Mouse (Mus musculus): Measurements from ENCODE around the gene AI854703.

AI854703 gene

GRCm38 (mm10) chr6:48626464-48626863, at the start of gene AI854703:
Gene AI854703 (plus strand): TSS chr6:48626764.
- no peak for DNase-seq (ENCODE audit: low read depth in 1 of 2, low spot score in 2 of 2)

GRCm38 (mm10) chr6:48578736-48579135, 47.8 kb upstream of the AI854703 start:
- no peak for DNase-seq (ENCODE audit: low read depth in 1 of 2, low spot score in 2 of 2)

GRCm38 (mm10) chr6:48579215-48579648, 47.3 kb upstream of the AI854703 start:
- no peak for DNase-seq (ENCODE audit: low read depth in 1 of 2, low spot score in 2 of 2)

DNA sequence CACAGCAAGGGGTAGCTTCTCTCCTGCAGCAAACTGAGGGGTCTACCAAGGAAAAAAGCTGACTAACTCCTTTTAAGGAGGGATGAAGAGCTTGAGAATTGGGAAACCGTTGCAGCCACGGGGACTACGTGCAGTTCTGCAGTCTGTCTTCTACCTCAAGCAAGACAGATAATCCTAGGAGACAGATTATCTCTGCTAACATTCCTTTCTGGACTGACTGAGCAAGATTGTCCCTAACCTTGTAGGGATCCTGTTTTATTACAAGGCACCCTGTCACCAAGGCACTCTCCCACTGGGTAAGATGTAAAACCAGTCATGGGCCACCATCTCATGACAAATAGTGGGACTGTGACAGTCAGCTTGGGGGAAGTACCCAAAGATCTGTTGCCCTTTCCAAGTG, 45.3 kb upstream of the AI854703 start:
- DNase-seq (ENCODE audit: low read depth in 1 of 2, low spot score in 2 of 2) = no peak

- no peak for DNase-seq (ENCODE audit: low read depth in 1 of 2, low spot score in 2 of 2)
Measured at GRCm38 (mm10) chr6:48582037-48582436, 44.5 kb upstream of the AI854703 start.

DNA sequence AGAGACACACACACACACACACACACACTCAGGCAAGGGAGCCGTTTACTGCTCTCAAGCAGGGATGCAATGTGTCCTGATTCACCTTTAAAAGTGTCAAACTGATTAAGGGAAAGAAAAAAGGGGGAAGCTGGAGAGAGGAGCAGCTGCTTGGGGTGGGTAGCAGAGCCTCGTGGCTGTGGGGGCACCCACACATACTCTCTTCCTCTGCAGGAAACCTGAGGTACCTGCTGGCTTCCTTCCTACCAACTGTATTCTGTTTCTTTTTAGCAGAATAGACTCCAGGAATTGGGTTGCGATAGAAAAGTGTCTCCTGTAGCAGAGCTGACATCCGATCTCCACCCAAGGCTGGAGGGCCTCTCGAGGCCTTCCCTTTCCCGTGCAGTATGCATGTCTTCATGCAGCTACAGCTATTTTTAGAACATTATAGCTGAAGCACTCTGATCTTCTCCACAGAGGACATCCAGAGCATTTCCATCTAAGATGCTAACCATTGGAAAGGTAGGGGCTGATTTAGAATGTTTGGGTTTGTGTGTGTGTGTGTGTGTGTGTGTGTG, 37.3 kb upstream of the AI854703 start, which contains the start of gene Gm45021:
TSS of gene Gm45021 (plus strand) at position 417 of the 557 bp plus-strand sequence.
- no peak for DNase-seq (ENCODE audit: low read depth in 1 of 2, low spot score in 2 of 2)

- DNase-seq (ENCODE audit: low read depth in 1 of 2, low spot score in 2 of 2) = no peak
Measured at GRCm38 (mm10) chr6:48591221-48591845, 35.2 kb upstream of the AI854703 start.

- DNase-seq (ENCODE audit: low read depth in 1 of 2, low spot score in 2 of 2) = no peak
Measured at GRCm38 (mm10) chr6:48591871-48592270, 34.7 kb upstream of the AI854703 start.

- peak; percentile 31 to 63 for DNase-seq (ENCODE audit: low read depth in 1 of 2, low spot score in 2 of 2)
Measured at GRCm38 (mm10) chr6:48593158-48594042, 33.2 kb upstream of the AI854703 start, which contains the start of the genes Repin1 and Gm44965. Gene Repin1 (plus strand): TSS chr6:48593883. Gene Gm44965 (plus strand): TSS chr6:48593941.

DNA sequence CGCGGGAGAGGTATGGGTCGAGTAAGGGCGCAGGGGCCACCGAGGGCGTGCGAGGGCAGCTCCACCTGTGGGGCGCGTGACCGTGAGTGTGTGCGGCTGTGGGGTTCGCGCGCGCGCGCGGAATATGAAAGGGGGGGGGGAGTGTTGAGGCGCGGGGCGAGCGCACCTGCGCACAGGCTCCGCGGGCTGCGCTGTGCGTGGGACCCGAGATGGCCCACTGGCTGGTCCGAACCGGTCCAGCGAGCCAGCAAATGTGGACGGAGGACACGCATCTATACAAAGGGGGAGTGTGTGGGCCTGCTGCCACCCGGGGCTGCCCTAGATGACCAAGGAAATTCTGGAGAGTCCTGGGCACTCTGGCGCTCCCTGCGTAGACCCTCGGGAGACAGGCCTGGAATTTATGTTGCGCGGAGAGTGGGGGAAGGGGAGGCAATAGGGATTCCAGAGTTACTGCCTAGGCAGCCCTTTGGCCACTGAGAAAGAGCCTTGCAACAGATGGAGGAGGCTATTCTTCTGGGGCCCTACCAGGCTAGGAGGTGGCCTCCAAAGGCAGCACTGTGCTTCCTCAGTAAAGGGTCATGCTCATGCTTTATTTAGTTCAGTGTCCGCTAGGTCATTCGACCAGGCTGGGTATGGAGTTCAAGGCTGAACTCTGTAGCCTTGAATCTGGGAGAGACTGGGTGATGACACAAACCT, 32.4 kb upstream of the AI854703 start:
- no peak for DNase-seq (ENCODE audit: low read depth in 1 of 2, low spot score in 2 of 2)

DNA sequence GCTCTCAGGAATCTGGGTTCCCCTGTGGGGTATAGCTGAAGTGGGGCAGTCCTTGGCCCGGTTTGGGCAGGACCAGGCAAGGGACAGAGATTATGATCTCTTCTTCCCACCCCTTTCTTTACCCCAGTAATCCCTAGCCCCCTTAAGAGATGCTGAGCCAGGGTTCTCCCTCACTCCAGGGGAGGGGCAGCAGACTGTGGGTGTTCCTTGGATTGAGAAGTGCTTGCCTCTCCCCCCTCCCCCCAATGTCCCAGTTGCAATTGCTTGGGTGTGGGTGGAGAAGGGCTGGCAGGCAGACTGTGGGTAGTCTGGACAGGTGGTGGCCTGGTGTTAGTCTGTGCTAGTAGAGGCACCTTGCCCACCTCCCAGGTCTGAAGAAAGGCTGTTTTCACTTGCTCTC, 31.3 kb upstream of the AI854703 start:
- DNase-seq (ENCODE audit: low read depth in 1 of 2, low spot score in 2 of 2) = no peak

- DNase-seq (ENCODE audit: low read depth in 1 of 2, low spot score in 2 of 2) = no peak
Measured at GRCm38 (mm10) chr6:48596545-48597232, 29.9 kb upstream of the AI854703 start.

- no peak for DNase-seq (ENCODE audit: low read depth in 1 of 2, low spot score in 2 of 2)
Measured at GRCm38 (mm10) chr6:48597233-48597625, 29.3 kb upstream of the AI854703 start.

- no peak for DNase-seq (ENCODE audit: low read depth in 1 of 2, low spot score in 2 of 2)
Measured at GRCm38 (mm10) chr6:48600594-48600993, 26.0 kb upstream of the AI854703 start.

DNA sequence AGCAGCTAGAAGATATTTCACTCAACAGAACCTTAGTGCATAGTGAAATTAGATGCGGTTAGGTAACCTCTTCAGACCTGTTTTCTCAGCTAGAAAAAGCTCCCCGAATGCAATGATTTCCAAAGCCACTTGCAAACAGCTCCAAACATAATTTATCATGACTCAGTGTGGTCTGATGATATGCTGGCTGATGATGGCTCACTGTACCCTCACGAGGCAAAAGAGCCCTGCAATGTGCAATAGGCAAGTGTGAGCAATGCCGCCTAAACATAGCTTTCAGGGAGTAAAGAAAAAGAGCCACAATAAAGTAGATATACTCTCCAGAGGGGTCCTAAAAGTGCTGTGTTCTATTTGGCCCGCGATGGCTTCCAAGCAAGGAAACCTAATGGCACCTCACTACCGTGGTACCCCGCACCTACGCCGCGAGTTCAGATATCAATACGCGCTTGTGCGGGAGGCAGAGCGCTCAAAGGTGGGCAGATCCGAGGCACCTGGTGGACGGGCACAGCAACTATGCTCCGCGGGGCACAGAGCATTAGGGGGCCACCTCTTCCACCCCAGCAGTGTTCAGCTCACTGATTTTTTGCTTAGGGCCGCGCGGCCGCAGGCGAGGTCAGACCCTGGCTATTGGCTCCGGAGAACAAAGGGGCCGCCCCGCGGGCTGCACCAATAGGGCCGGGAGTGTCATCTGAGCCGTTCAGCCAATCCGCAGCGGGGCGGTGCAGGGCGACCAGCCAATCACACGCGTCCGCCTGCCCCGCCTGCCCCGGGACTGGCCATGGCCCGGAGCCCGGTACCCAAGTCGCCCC, 25.1 kb upstream of the AI854703 start, which contains the start of gene Zfp775:
TSS of gene Zfp775 (plus strand) at position 793 of the 809 bp plus-strand sequence.
- peak; percentile 71 to 81 for DNase-seq (ENCODE audit: low read depth in 1 of 2, low spot score in 2 of 2)

DNA sequence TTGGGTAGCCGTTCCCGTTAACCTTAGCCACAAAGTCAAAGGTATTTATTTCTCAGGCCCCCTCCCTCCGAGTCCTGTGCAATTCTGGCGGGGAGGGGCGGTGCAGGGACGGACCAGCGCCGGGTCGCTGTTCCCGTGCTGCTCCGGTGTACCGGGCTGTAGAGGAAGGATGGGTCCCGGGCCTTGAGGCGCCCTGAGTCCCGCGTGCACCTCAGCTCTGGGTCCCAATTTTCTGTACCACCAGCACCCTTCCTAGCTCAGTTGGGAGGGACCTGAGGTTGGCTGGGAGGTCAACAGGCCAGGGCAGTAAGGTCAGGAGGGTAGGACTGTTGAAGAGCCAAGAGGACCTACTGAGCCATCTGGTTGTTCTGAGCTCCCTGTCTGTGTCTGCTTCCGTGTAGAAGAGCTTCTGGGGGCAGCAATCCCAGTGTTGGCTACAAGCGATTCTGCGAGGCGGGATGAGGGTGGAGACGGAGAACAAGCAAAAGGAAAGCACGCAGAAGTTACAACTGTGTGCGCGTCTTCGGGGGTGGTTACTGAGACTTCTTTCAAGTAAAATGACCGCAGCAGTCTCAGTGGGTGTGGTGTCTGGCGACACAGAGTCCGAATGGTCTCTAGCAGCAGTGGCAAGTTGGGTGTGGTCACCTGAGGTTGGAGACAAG, 24.4 kb upstream of the AI854703 start:
- no peak for DNase-seq (ENCODE audit: low read depth in 1 of 2, low spot score in 2 of 2)

DNA sequence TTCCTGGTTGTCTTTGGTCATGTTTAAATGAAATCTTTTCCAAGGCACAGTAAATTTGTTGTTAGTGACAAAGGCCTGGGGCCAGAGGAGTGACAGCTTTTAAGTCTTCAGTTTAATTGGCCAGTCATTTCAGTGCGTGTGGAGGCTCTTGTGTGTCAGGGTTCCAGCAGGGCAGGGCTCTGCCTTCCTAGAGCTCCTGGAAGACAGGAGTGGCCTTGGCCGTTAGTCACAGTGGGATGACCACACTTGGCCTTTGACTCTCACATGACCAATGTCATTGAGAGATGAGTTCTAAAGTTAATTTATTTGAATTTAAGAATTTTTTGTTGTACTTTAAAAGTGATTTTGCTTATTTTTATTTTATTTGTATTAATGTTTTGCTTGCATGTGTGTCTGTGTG, 18.4 kb upstream of the AI854703 start:
- DNase-seq (ENCODE audit: low read depth in 1 of 2, low spot score in 2 of 2) = no peak

DNA sequence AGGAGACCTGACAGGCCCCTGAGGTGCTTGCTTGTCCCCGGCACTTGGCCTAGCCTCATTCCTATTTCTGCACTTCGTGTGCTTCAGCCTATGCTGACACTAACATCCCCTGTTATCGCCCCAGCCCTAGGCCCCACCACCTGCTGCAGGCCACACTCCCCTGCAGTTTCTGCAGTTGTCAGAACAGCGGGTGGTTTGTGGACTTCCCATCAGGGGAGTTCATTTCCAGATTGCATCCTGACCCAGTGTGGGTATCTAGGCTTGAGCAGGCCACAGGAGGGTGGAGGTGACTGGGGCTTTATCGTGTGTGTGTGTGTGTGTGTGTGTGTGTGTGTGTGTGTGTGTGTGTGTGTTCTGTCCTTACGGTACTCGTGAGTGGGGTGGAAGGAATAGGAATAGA, 17.1 kb upstream of the AI854703 start:
- no peak for DNase-seq (ENCODE audit: low read depth in 1 of 2, low spot score in 2 of 2)

DNA sequence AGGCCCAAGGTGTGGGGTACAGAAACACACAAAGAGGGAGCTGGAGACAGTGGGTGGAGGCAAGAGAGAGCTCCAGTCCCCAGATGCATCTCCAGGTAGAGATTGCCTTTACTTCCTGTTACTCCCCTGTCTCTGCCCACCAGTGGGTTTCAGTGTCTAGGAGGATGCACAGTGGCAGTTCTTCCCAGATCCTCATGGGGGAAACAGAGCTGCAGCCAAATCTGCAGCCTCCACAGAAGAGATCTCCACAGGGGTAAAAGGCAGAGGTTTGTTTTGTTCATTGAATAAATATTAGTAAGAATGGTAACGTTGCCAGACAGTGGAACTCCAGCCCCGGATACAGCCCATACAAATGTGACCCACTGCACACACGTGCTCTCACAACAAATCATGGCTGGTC, 15.9 kb upstream of the AI854703 start:
- no peak for DNase-seq (ENCODE audit: low read depth in 1 of 2, low spot score in 2 of 2)
